In the genomic region with DNA sequence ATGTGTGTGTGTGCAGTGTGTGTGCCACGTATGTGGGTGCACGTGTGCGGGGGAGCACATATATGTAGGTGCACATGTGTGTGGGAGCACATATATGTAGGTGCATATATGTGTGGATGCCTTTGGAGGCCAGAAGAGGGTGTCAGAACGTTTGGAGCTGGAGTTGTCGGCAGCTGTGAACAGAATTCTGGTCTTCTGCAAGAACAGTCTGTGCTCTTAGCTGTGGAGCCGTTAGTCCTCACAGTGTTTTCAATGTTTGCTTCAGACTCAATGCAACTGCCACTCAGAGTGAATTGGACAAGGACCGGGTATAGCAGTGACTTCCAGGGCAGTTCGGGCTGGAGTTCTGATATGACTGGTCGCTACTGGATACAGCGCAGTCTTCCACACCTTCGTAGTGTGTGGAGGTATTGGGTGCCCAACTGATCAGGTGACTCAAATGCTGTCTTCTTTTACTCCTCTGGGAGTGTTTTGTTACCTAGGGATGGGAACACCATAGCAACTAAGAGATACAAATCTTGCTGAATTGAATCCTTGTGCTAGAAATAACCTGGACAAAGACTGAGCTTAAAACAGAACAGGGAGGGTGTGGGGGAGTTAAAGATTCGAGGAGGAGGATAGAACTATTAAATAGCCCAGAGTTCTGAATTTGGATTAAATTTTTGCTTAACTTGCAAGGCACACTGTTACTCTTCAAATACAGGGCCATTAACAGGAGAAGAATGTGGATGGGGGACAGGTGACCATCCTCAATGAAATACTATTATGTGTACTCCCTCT, we compare ENCODE assay signal across 8 mouse cellular contexts. TPM values are rescaled to one million over a fixed set of nuclear protein-coding genes. Genes with fewer than 3 reads are reported as not detected.
A peak's percentile ranks its signal among the peaks of the same experiment; 100 is the strongest.
DNase-seq lines count a peak whose midpoint lies in the region; ATAC-seq and TF ChIP-seq lines count a peak whose summit lies in the region.

No protein-coding gene starts in this region.

- peak; percentile 21 for TF ChIP-seq RAD21 in MEL (IDR thresholded peaks at IDR 0.05; ENCODE audit: low read depth, low read length)

- TF ChIP-seq POLR2A in MEL (IDR thresholded peaks at IDR 0.05; ENCODE audit: control insufficient read depth in 1 of 2, insufficient read depth in 1 of 2, low read depth in 1 of 2, low read length in 2 of 2, poor library complexity in 1 of 2): no peak

- peak overlapping the region; percentile 91 for H3K4me3 ChIP-seq in heart, embryonic 13.5 days
- peak overlapping the region; percentile 87 to 99 for H3K4me3 ChIP-seq in MEL (ENCODE audit: control insufficient read depth in 1 of 2, insufficient read depth in 1 of 2, low read depth in 2 of 2, low read length in 2 of 2)
- peak overlapping the region; percentile 92 for H3K4me3 ChIP-seq in heart, embryonic 16.5 days (ENCODE audit: low read length)
- peak overlapping the region; percentile 93 for H3K4me3 ChIP-seq in midbrain, embryonic 10.5 days

- no peak for DNase-seq in heart, postnatal 4 days
- DNase-seq in MEL (ENCODE audit: low read depth, low spot score): peak; percentile 41
- DNase-seq in midbrain, embryonic 10.5 days (ENCODE audit: low spot score): no peak
- no peak for DNase-seq in thymus, postnatal 4 days

- 75% methylated on average over 12 of the region's 12 CpGs for WGBS in heart, embryonic 13.5 days
- 80% methylated on average over 12 of the region's 12 CpGs for WGBS in heart, embryonic 16.5 days
- 83% methylated on average over 12 of the region's 12 CpGs for WGBS in midbrain, embryonic 10.5 days

- H3K9me3 ChIP-seq in heart, embryonic 13.5 days: no peaks in the 10 kb centered on the region
- no peaks in the 10 kb centered on the region for H3K9me3 ChIP-seq in MEL (replicated peaks; ENCODE audit: insufficient read depth, low read length)
- no peaks in the 10 kb centered on the region for H3K9me3 ChIP-seq in heart, embryonic 16.5 days (replicated peaks; ENCODE audit: control insufficient read depth, low read length)
- H3K9me3 ChIP-seq in midbrain, embryonic 10.5 days (replicated peaks): no peaks in the 10 kb centered on the region; the same call in 1 of the 2 replicates

- H3K9ac ChIP-seq in heart, embryonic 13.5 days: peak overlapping the region; percentile 97
- peak overlapping the region; percentile 100 for H3K9ac ChIP-seq in MEL (ENCODE audit: control insufficient read depth, low read depth, low read length, poor library complexity, severe bottlenecking)
- peak overlapping the region; percentile 97 for H3K9ac ChIP-seq in heart, embryonic 16.5 days (ENCODE audit: low read length)

- peaks cover 9% of the 10 kb centered on the region for H3K79me2 ChIP-seq in MEL (ENCODE audit: control insufficient read depth, insufficient read depth, low read length, poor library complexity)

- no peak for ATAC-seq in heart, embryonic 13.5 days (ENCODE audit: extremely low read depth, insufficient number of reproducible peaks, low FRiP score, low TSS enrichment)
- no peak for ATAC-seq in heart, embryonic 16.5 days (replicated peaks; ENCODE audit: extremely low read depth, insufficient read depth, low FRiP score)
- no peak for ATAC-seq in granulocyte monocyte progenitor cell, adult 5-6 weeks (replicated peaks; ENCODE audit: poor library complexity, severe bottlenecking)
- ATAC-seq in megakaryocyte progenitor cell, adult 5-6 weeks (replicated peaks; ENCODE audit: poor library complexity): no peak

- no peak for TF ChIP-seq EP300 in MEL (IDR thresholded peaks at IDR 0.05; ENCODE audit: low read depth in 1 of 2, low read length in 2 of 2)

- peaks cover 28% of the 10 kb centered on the region for H3K4me1 ChIP-seq in heart, embryonic 13.5 days
- H3K4me1 ChIP-seq in MEL (ENCODE audit: control insufficient read depth in 1 of 2, insufficient read depth in 2 of 2, low read length in 2 of 2): peaks cover 11 to 33% of the 10 kb centered on the region in 2 experiments
- H3K4me1 ChIP-seq in heart, embryonic 16.5 days (ENCODE audit: control insufficient read depth, insufficient read depth, low read length): peaks cover 6% of the 10 kb centered on the region; the same call in 1 of the 2 replicates
- H3K4me1 ChIP-seq in midbrain, embryonic 10.5 days: peaks cover 16% of the 10 kb centered on the region

- peak overlapping the region; percentile 98 for H3K4me2 ChIP-seq in heart, embryonic 13.5 days
- H3K4me2 ChIP-seq in heart, embryonic 16.5 days (ENCODE audit: low read depth, low read length): peak overlapping the region; percentile 99

- H3K27ac ChIP-seq in heart, embryonic 13.5 days (replicated peaks): no peak overlapping the region
- peak overlapping the region; percentile 86 for H3K27ac ChIP-seq in MEL (ENCODE audit: control insufficient read depth, low read depth, low read length)
- no peak overlapping the region for H3K27ac ChIP-seq in heart, embryonic 16.5 days (ENCODE audit: low read length)
- peak overlapping the region; percentile 97 for H3K27ac ChIP-seq in midbrain, embryonic 10.5 days (replicated peaks)

- H3K27me3 ChIP-seq in heart, embryonic 13.5 days (replicated peaks): no peaks in the 10 kb centered on the region
- no peaks in the 10 kb centered on the region for H3K27me3 ChIP-seq in MEL (ENCODE audit: control insufficient read depth in 1 of 2, insufficient read depth in 2 of 2, low read length in 2 of 2)
- no peaks in the 10 kb centered on the region for H3K27me3 ChIP-seq in heart, embryonic 16.5 days (ENCODE audit: control insufficient read depth, insufficient read depth, low read length)
- H3K27me3 ChIP-seq in midbrain, embryonic 10.5 days (ENCODE audit: low read depth, poor library complexity, severe bottlenecking): peaks cover 13% of the 10 kb centered on the region

- peak in 1 of 3 experiments; percentile 17; a peak in 1 of 6 replicates for TF ChIP-seq CTCF in MEL (IDR thresholded peaks at IDR 0.05 in 2 of 3, conservative IDR thresholded peaks at IDR 0.05 in 1 of 3; ENCODE audit: control insufficient read depth in 1 of 3, insufficient read depth in 1 of 3, low read depth in 2 of 3, low read length in 3 of 3, poor library complexity in 1 of 3, severe bottlenecking in 1 of 3)

- H3K36me3 ChIP-seq in heart, embryonic 13.5 days: 0 out of 2 replicates have a peak, but pooled peaks cover 5% of the 10 kb centered on the region
- H3K36me3 ChIP-seq in MEL (ENCODE audit: control insufficient read depth in 1 of 2, insufficient read depth in 2 of 2, low read length in 2 of 2): peaks cover 0 to 24% of the 10 kb centered on the region in 2 experiments; a peak in 2 of 4 replicates
- H3K36me3 ChIP-seq in heart, embryonic 16.5 days (ENCODE audit: control insufficient read depth, insufficient read depth): no peaks in the 10 kb centered on the region
- peaks cover 17% of the 10 kb centered on the region for H3K36me3 ChIP-seq in midbrain, embryonic 10.5 days

TF ChIP-seq in MEL, 35 proteins besides CTCF, POLR2A, EP300 and RAD21:
- TF ChIP-seq MXI1 (IDR thresholded peaks at IDR 0.05; ENCODE audit: low read depth, low read length): no peak
- TF ChIP-seq SMC3 (IDR thresholded peaks at IDR 0.05; ENCODE audit: low read depth, low read length): 0 out of 2 replicates have a peak, but pooled peaks have one; percentile 3

RNA-seq across cellular contexts. Expression of a gene that starts 1.0 kb away (rescaled TPM):
- polyA plus RNA-seq in heart, embryonic 13.5 days (2015; fragmentation: Nextera tagmentation; extraction: Ambion mirVana): 3.7 and 3.8 TPM in 2 replicates
- 10 to 100 TPM; 20.6 to 21.3 TPM for total RNA-seq in heart, postnatal 4 days (2021)
- 6.9 and 7.4 TPM in 2 replicates for total RNA-seq in MEL (2012; rRNA removed)
- polyA plus RNA-seq in MEL (2012; ENCODE audit: insufficient read depth in 1 of 2, insufficient read length in 2 of 2, low read depth in 1 of 2, low replicate concordance in 2 of 2, missing spikeins in 1 of 2): 10 to 100 TPM in 1 of 2 experiments, not detected in 1; 14.0 TPM
- polyA plus RNA-seq in heart, embryonic 16.5 days (2015; fragmentation: Nextera tagmentation; extraction: Ambion mirVana): 3.1 and 3.2 TPM in 2 replicates
- polyA plus RNA-seq in midbrain, embryonic 10.5 days (2016; fragmentation: Nextera tagmentation; extraction: Ambion mirVana): 6.9 and 9.5 TPM in 2 replicates
- 16.1 and 19.8 TPM in 2 replicates for total RNA-seq in granulocyte monocyte progenitor cell, adult 5-6 weeks (2014; fragmentation: Nextera tagmentation)
- 6.5 and 9.7 TPM in 2 replicates for total RNA-seq in granulocyte monocyte progenitor cell, adult 5-6 weeks (2017)
- total RNA-seq in megakaryocyte progenitor cell, adult 5-6 weeks (2015): 15.3 and 20.5 TPM in 2 replicates
- total RNA-seq in megakaryocyte progenitor cell, adult 5-6 weeks (2017): 8.0 and 9.5 TPM in 2 replicates

Comparison
In these comparisons a context has a peak if more than half of its experiments do, and no peak if none do; other contexts are left out.
1. H3K27ac ChIP-seq: peak in MEL (single experiment) and midbrain, embryonic 10.5 days (single experiment); none in heart, embryonic 13.5 days (single experiment) and heart, embryonic 16.5 days (single experiment).
2. Peak in every context shown above with its lines, with median percentiles within 50 percentile points of each other: H3K4me3 ChIP-seq and H3K9ac ChIP-seq.